Mouse (Mus musculus) embryonic facial prominence, embryonic 13.5 days (tissue): Measurements from ENCODE around the gene Nol12. TPM values are rescaled to one million over a fixed set of nuclear protein-coding genes. Genes with fewer than 3 reads are reported as not detected.

Experiments used
- ATAC-seq: fragments of 200-750 bp; cut with Nextera tagmentation; 2 replicates; pipeline ENCODE4 v1.8.0; 2017; ENCODE audit warnings: low read depth; ENCODE audit not compliant: insufficient number of reproducible peaks, insufficient read depth, low FRiP score, low TSS enrichment
- H3K27ac ChIP-seq: fragments of 300-500 bp; sonication (generic); 2 replicates; pipeline ENCODE4 v1.5.1; 2015; ENCODE audit warnings: moderate library complexity, mild to moderate bottlenecking, inconsistent platforms
- H3K27me3 ChIP-seq: fragments of 300-500 bp; sonication (generic); 2 replicates; pipeline ENCODE4 v1.6.1; 2015; ENCODE audit warnings: mild to moderate bottlenecking, inconsistent platforms
- H3K36me3 ChIP-seq: fragments of 300-500 bp; sonication (generic); 2 replicates; pipeline ENCODE4 v1.6.1; 2015; ENCODE audit warnings: mild to moderate bottlenecking, inconsistent platforms
- H3K4me1 ChIP-seq: fragments of 300-500 bp; sonication (generic); 2 replicates; pipeline ENCODE4 v1.6.1; 2015; ENCODE audit warnings: inconsistent platforms
- H3K4me2 ChIP-seq: fragments of 300-500 bp; sonication (generic); 2 replicates; pipeline ENCODE4 v1.6.1; 2015; ENCODE audit warnings: moderate library complexity, mild to moderate bottlenecking, inconsistent platforms
- H3K4me3 ChIP-seq: fragments of 300-500 bp; sonication (generic); 2 replicates; pipeline ENCODE4 v1.5.1; 2015; ENCODE audit warnings: mild to moderate bottlenecking, inconsistent platforms
- H3K9ac ChIP-seq: fragments of 300-500 bp; sonication (generic); 2 replicates; pipeline ENCODE4 v1.6.1; 2015; ENCODE audit warnings: mild to moderate bottlenecking, inconsistent platforms
- H3K9me3 ChIP-seq: fragments of 300-500 bp; sonication (generic); 2 replicates; pipeline ENCODE4 v1.6.1; 2016; ENCODE audit warnings: inconsistent platforms
- WGBS: fragments of 180-500 bp; shearing (Covaris S2); methylation state at CpG from one replicate; pipeline ENCODE4 v1.1.7; 2015; ENCODE audit warnings: mixed read lengths; 5-methylcytosine and 5-hydroxymethylcytosine counted together
- polyA plus RNA-seq: library from polyadenylated mRNA; unstranded; fragments of >200 nt; fragmentation: Nextera tagmentation; extraction: Ambion mirVana; gene quantifications from 2 replicates; pipeline ENCODE4 v1.2.1, GENCODE M21; 2015

Gene Nol12
- polyA plus RNA-seq, 1 experiment from 2014 or later = 54.1 TPM

DNA sequence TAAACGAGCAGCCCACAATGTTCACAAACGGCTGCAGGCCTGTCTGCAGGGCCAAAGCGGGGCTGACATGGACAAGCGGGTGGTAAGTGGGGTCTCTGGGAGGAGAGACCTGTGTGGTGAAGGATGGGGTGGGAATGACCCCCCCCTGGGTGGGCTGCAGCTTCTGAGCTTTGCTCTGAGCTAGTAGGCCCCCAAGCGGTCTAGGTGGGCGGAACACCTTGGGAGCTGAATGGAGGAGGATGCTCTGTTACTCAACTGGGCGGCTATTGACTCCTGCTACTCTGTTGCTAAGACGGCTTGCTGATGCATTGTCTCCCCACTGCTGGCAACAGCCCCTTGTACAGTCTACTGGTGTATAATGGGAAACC is 33.3 kb upstream of the Nol12 start:
- H3K4me2 ChIP-seq = peak overlapping the region; percentile 88
- peak overlapping the region; percentile 83 for H3K4me3 ChIP-seq
- 0 out of 2 replicates have a peak, but pooled peaks have one; percentile 8 for ATAC-seq
- WGBS = 31% methylated on average over 8 of the region's 8 CpGs
- peak overlapping the region; percentile 87 for H3K27ac ChIP-seq
- peak overlapping the region; percentile 86 for H3K9ac ChIP-seq
- no peaks in the 10 kb centered on the region for H3K27me3 ChIP-seq
- H3K36me3 ChIP-seq = peaks cover 43% of the 10 kb centered on the region
- H3K4me1 ChIP-seq = peaks cover 50% of the 10 kb centered on the region
- H3K9me3 ChIP-seq = no peaks in the 10 kb centered on the region

DNA sequence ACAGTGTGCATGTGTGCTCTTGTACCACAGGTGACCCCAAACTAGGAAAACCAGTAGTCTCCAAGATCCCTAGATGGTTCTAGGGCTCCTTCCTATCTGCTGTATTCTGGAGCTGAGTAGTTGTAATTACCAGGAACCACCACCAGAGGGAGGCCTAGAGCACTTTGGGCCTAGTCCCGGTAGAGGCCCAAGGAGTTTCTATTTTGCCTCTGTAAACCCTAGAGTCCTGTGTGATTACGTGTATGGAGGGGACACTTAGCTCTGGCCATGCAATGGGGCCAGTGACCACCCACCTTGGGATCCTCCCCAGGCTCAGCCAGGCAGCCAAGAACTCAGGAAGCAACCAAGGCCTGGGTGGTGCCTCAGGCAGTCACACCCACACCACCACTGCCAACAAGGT is 31.5 kb upstream of the Nol12 start:
- H3K4me3 ChIP-seq = no peak overlapping the region
- no peak overlapping the region for H3K27ac ChIP-seq
- WGBS = 0% methylated on average over 2 of the region's 2 CpGs
- H3K4me2 ChIP-seq = 0 out of 2 replicates have a peak overlapping the region, but pooled peaks have one; percentile 24
- no peak for ATAC-seq
- peaks cover 35% of the 10 kb centered on the region for H3K4me1 ChIP-seq
- H3K9me3 ChIP-seq = no peaks in the 10 kb centered on the region
- peaks cover 62% of the 10 kb centered on the region for H3K36me3 ChIP-seq
- H3K27me3 ChIP-seq = no peaks in the 10 kb centered on the region
- peak overlapping the region; percentile 44; the same call in 1 of the 2 replicates for H3K9ac ChIP-seq

DNA sequence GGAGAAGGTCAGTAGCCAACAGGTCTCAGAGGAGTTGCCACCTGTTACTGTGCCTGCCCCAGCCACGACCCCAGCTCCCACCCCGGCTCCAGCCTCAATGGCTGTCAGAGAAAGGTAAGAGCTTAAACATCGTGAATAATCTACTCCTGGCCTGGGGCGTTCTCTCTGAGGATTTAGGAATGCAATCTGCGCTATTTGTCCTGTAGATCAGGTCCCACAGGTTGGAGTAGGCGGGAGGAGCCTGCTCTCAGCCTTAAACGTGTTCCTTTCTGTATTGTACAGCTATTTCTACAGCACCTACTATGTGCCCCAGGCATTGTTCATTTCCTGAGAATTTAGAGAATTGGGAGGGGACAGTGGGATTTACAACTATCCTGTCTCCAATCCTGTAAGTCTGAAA is 26.3 kb upstream of the Nol12 start:
- Histone ChIP-seq H3K36me3 (peaks cover 84% of the 10 kb centered on the region), H3K9ac (no peak overlapping the region), H3K27me3 (no peaks in the 10 kb centered on the region), H3K4me3 (no peak overlapping the region), H3K27ac (0 out of 2 replicates have a peak overlapping the region, but pooled peaks have one; percentile 7), H3K9me3 (no peaks in the 10 kb centered on the region), H3K4me2 (no peak overlapping the region), H3K4me1 (peaks cover 8% of the 10 kb centered on the region)
- WGBS = 57% methylated on average over 7 of the region's 7 CpGs
- no peak for ATAC-seq

DNA sequence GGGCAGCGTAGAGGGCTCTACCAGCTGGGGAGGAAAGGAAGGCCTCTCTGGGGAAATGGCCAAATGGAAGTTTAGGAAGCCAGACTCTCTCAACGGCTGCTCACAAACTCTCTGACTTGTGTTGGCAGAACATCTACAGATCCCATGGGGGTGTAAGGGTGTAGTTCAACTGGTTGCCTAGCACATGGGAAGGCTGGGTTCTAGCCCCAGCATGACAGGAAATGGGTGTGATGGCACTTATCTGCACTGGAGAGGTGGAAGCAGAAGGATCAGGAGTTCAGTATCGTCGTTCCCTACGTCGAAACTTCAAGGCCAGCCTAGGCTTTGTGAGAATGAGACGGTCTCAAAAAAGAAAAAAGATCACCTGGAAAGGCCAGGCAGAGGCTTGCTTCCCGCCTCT is 25.8 kb upstream of the Nol12 start:
- Histone ChIP-seq H3K27ac (peak overlapping the region; percentile 7; the same call in 1 of the 2 replicates), H3K4me1 (peaks cover 9% of the 10 kb centered on the region), H3K9ac (0 out of 2 replicates have a peak overlapping the region, but pooled peaks have one; percentile 6), H3K4me2 (no peak overlapping the region), H3K9me3 (no peaks in the 10 kb centered on the region), H3K4me3 (no peak overlapping the region), H3K27me3 (no peaks in the 10 kb centered on the region), H3K36me3 (peaks cover 78% of the 10 kb centered on the region)
- WGBS = 86% methylated on average over 8 of the region's 8 CpGs
- ATAC-seq = no peak

DNA sequence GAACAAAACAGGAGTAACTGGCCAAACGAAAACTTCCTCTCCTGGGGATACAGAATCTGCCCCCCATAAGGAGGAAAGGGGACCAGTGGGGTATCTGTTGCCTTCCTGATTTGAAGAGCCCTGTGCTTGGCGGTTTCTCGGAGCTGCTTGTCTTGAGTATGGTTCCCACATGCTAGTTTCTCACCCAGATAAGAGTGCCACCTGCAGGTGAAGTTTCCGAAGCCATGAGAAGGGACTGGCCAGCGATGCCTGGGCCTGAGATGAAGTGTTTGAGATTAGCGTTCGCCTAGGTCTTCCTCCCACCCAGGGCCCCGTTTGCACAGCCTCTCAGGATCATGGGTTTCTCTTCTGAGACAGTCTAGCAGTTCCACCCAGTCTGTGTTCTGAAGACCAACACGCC is 22.7 kb upstream of the Nol12 start:
- no peak overlapping the region for H3K4me3 ChIP-seq
- no peak overlapping the region for H3K4me2 ChIP-seq
- H3K9me3 ChIP-seq = no peaks in the 10 kb centered on the region
- peaks cover 35% of the 10 kb centered on the region for H3K4me1 ChIP-seq
- no peak overlapping the region for H3K9ac ChIP-seq
- no peak for ATAC-seq
- H3K36me3 ChIP-seq = peaks cover 48% of the 10 kb centered on the region
- H3K27ac ChIP-seq = no peak overlapping the region
- 36% methylated on average over 9 of the region's 9 CpGs for WGBS
- H3K27me3 ChIP-seq = no peaks in the 10 kb centered on the region

DNA sequence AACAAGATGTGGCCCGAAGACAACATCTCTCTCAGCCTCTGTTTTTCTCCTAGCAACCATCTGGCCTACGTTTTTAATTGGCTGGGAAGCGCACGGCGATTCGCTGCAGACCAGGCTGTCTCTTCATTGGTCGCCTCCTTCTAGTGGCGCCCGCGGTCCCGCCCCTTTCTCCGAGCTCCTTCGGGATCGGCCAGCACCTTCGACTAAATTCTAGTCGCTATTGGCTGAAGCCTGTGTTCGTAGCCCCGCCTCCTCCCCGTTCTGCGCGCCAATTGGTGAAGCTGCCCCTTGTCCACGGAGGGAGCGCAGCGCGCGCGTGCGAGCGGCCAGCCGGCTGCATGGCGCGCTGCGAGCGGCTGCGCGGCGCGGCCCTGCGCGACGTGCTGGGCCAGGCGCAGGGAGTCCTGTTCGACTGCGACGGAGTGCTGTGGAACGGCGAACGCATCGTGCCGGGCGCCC is 21.1 kb upstream of the Nol12 start, which contains the start of gene Pdxp:
TSS of gene Pdxp (plus strand) at position 288 of the 459 bp plus-strand sequence.
- Histone ChIP-seq H3K36me3 (peaks cover 40% of the 10 kb centered on the region), H3K27me3 (no peaks in the 10 kb centered on the region), H3K9me3 (no peaks in the 10 kb centered on the region), H3K9ac (peak within 1 kb of the TSS; percentile 85), H3K4me2 (peak within 1 kb of the TSS; percentile 92), H3K4me1 (peaks cover 44% of the 10 kb centered on the region), H3K4me3 (peak within 1 kb of the TSS; percentile 76), H3K27ac (peak within 1 kb of the TSS; percentile 94)
- WGBS = under 1% methylated on average over 50 of the region's 51 CpGs
- peak; percentile 91 for ATAC-seq

DNA sequence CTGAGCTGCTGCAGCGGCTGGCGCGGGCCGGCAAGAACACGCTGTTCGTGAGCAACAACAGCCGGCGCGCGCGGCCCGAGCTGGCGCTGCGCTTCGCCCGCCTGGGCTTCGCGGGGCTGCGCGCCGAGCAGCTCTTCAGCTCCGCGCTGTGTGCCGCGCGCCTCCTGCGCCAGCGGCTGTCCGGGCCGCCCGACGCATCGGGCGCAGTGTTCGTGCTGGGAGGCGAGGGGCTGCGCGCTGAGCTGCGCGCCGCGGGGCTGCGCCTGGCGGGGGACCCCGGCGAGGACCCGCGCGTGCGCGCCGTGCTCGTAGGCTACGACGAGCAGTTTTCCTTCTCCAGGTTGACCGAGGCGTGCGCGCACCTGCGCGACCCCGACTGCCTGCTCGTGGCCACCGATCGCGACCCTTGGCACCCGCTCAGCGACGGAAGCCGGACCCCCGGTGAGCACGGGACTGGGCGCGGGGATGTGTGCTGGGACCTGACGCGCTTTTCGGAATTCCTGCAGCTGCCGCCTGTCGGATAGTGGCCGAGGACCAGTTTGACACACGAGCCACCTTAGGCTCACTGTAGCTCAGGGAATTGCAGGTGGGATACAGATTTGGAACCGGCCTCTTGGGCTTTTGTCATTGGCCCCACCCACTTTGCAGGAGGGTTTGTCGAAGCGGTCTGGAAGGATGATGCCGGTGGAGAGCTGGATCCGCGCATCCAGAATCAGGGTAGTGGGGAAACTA is 20.5 kb upstream of the Nol12 start:
- under 1% methylated on average over 86 of the region's 87 CpGs for WGBS
- Histone ChIP-seq H3K9me3 (no peaks in the 10 kb centered on the region), H3K27me3 (no peaks in the 10 kb centered on the region), H3K4me3 (peak overlapping the region; percentile 76), H3K9ac (peak overlapping the region; percentile 85), H3K4me2 (peak overlapping the region; percentile 92), H3K36me3 (peaks cover 39% of the 10 kb centered on the region), H3K27ac (peak overlapping the region; percentile 94), H3K4me1 (peaks cover 44% of the 10 kb centered on the region)
- ATAC-seq = peak; percentile 29

DNA sequence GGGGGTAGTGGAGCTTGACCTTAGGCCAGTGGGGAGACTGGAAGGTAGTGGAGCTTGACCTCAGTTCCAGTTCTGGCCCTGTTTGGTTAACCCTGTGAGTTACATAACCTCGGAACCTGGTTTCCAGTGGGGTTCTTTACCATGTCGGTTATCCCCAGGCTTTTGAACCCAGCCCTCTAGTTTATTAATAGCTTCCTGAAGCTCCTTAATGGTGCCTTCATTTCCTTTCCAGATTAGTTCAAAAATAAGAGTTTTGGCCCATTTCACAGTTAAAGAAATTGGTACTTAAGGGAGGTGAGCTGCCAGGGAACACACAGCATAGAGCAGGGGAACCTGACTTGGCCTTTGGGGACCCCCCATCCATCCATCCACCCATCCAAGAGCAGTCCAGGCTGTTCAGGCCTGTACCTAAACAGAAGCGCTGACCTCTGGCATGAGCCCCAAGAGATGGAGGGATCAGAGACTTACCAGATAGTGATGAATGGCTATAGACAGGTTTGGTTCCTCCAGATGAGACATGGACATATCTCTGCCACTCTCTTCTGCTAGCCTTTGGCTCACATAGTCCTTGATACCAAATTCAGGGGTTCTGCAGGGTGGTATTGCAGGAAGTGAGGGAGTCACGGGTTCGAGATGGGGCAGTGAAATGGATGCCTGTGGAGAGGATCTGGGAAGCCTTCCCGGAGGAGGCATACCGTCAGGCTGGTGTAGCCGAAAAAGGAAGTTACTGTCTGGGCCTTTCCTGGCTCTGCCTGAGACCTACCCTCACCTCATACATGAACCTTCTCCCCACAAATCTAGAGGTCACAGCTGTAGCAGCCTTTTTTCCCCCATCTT is 19.7 kb upstream of the Nol12 start:
- Histone ChIP-seq H3K27me3 (no peaks in the 10 kb centered on the region), H3K36me3 (peaks cover 37% of the 10 kb centered on the region), H3K4me1 (peaks cover 44% of the 10 kb centered on the region), H3K9me3 (no peaks in the 10 kb centered on the region), H3K4me2 (peak overlapping the region; percentile 92), H3K27ac (0 out of 2 replicates have a peak overlapping the region, but pooled peaks have one; percentile 94), H3K9ac (peak overlapping the region; percentile 85), H3K4me3 (peak overlapping the region; percentile 76)
- WGBS = 48% methylated on average over 8 of the region's 8 CpGs
- ATAC-seq = no peak

DNA sequence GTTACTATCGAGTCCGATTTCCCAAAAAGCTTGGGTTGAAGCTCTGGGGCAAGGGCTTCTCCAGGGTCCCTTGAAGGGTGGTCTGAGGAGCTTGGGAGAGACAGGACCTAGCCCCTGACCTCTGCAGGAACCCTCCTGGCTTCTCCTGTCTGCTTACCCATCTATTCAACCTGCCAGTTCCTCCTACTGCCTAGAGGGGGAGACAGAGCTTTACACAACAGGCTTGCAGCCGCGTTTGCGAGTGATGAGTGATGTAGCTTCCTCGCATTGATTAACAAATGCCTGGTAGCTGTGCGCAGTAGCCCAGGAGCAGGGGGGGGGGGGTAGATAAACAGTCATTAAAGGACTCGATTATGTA is 19.1 kb upstream of the Nol12 start:
- peaks cover 44% of the 10 kb centered on the region for H3K4me1 ChIP-seq
- peak overlapping the region; percentile 66 for H3K27ac ChIP-seq
- H3K36me3 ChIP-seq = peaks cover 31% of the 10 kb centered on the region
- H3K4me2 ChIP-seq = peak overlapping the region; percentile 92
- H3K9ac ChIP-seq = peak overlapping the region; percentile 85
- ATAC-seq = peak; percentile 8; the same call in 1 of the 2 replicates
- no peaks in the 10 kb centered on the region for H3K27me3 ChIP-seq
- 9% methylated on average over 8 of the region's 8 CpGs for WGBS
- peak overlapping the region; percentile 76 for H3K4me3 ChIP-seq
- H3K9me3 ChIP-seq = no peaks in the 10 kb centered on the region

DNA sequence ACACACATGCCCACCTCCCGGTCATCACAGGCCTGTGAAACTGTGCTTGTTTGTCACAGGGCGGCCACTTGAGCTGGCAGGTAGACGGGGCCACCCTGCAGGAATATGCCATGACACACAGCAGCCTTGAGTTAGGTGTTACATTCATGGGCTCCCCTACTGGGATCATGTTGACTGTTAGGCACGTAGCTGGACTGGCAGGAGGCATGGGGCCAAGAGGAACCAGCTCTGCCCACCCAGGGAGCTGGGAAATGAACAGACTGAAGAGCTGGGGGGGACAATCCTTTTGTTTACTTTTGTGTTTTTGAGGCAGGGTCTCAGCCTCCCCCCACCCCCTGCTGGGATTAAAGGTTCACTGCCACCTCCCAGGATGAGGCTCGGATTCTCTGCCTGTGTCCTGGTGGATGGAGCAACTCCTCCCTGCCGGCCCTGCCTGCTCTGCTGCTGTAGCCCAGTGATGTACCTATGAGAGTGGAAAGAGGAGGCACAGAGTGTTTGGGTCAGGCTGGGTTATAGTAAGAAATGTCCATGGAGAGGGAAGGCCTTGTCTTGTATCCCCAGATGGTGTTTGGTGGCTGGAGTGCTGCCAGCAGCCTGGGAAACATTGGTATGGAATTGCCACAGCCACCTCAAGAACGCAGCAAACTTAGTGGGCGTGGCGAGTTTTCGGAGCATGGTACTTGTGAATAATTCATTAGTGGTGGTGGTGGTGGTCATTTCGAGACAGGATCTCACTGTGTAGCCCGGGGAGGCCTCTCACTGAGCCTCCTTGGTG is 18.5 kb upstream of the Nol12 start:
- WGBS = 43% methylated on average over 12 of the region's 12 CpGs
- Histone ChIP-seq H3K4me2 (peak overlapping the region; percentile 92), H3K27me3 (no peaks in the 10 kb centered on the region), H3K27ac (peak overlapping the region; percentile 66), H3K4me3 (peak overlapping the region; percentile 76), H3K36me3 (peaks cover 25% of the 10 kb centered on the region), H3K9ac (peak overlapping the region; percentile 85), H3K4me1 (peaks cover 44% of the 10 kb centered on the region), H3K9me3 (no peaks in the 10 kb centered on the region)
- ATAC-seq = no peak

DNA sequence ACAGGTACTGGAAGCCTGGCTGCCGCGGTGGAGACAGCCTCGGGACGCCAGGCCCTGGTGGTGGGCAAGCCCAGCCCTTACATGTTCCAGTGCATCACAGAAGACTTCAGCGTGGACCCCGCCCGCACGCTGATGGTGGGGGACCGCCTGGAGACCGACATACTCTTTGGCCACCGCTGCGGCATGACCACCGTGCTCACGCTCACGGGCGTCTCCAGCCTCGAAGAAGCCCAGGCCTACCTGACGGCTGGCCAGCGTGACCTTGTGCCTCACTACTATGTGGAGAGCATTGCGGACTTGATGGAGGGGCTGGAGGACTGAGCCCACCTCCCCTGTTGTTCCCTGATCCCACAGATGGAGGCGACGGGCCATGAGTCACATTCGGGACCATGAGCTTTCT is 16.6 kb upstream of the Nol12 start:
- H3K27me3 ChIP-seq = no peaks in the 10 kb centered on the region
- peaks cover 20% of the 10 kb centered on the region for H3K36me3 ChIP-seq
- H3K9me3 ChIP-seq = no peaks in the 10 kb centered on the region
- 92% methylated on average over 23 of the region's 23 CpGs for WGBS
- peaks cover 44% of the 10 kb centered on the region for H3K4me1 ChIP-seq
- H3K9ac ChIP-seq = peak overlapping the region; percentile 27; the same call in 1 of the 2 replicates
- H3K4me3 ChIP-seq = no peak overlapping the region
- no peak for ATAC-seq
- no peak overlapping the region for H3K27ac ChIP-seq
- H3K4me2 ChIP-seq = no peak overlapping the region
